Mouse (Mus musculus): ENCODE data around the gene Incenp. TPM values are rescaled to one million over a fixed set of nuclear protein-coding genes. Genes with fewer than 3 reads are reported as not detected.
"Not testable (repeated sequence)": the region's sequence is repeated elsewhere in the genome, so short reads cannot be mapped to it uniquely, and the experiment has no call there.

Incenp gene
- polyA plus RNA-seq, 1 experiment = 65.9 TPM

- Histone ChIP-seq H3K4me1 (ENCODE audit: control insufficient read depth, insufficient read depth, low read length) (peaks cover 6% of the 10 kb centered on the region; the same call in 1 of the 2 replicates), H3K27ac (ENCODE audit: insufficient read depth, low read length) (no peak overlapping the region), H3K4me3 (ENCODE audit: insufficient read depth, low read length) (no peak overlapping the region)
- no peak for TF ChIP-seq POLR2A (IDR thresholded peaks at IDR 0.05; ENCODE audit: low read depth, low read length)
- no peak for TF ChIP-seq CTCF (IDR thresholded peaks at IDR 0.05; ENCODE audit: borderline replicate concordance, insufficient read depth, low read length)
These were observed 38.9 kb upstream of the Incenp start for GRCm38 (mm10) chr19:9938156-9938823.

- Histone ChIP-seq H3K4me1 (ENCODE audit: control insufficient read depth, insufficient read depth, low read length) (peaks cover 5% of the 10 kb centered on the region; the same call in 1 of the 2 replicates), H3K27ac (ENCODE audit: insufficient read depth, low read length) (no peak overlapping the region), H3K4me3 (ENCODE audit: insufficient read depth, low read length) (no peak overlapping the region)
- TF ChIP-seq POLR2A (IDR thresholded peaks at IDR 0.05; ENCODE audit: low read depth, low read length) (no peak), CTCF (IDR thresholded peaks at IDR 0.05; ENCODE audit: borderline replicate concordance, insufficient read depth, low read length) (no peak)
These were observed 38.1 kb upstream of the Incenp start for GRCm38 (mm10) chr19:9937428-9937827.

DNA sequence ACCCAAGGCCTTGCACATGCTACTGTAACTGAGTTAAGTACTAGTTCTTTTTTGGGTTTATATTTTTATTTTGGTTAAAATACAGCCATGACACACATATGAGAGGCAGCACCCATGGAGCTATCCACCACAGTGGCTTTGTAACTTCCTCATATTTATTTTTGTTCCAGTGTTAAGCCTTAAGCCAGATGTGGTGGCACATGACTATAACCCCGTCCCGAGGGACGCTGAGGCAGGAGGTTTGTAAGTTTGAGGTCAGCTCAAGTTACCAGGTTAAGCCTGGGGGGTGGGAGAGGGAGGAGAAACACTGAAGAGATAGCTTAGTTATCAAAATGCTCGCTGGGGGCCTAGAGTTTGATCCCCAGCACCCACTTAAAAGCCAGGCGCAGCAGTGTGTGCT lies 37.2 kb upstream of the Incenp start:
- TF ChIP-seq CTCF (IDR thresholded peaks at IDR 0.05; ENCODE audit: borderline replicate concordance, insufficient read depth, low read length) (no peak), POLR2A (IDR thresholded peaks at IDR 0.05; ENCODE audit: low read depth, low read length) (no peak)
- Histone ChIP-seq H3K27ac (ENCODE audit: insufficient read depth, low read length) (no peak overlapping the region), H3K4me1 (ENCODE audit: control insufficient read depth, insufficient read depth, low read length) (peaks cover 5% of the 10 kb centered on the region; the same call in 1 of the 2 replicates), H3K4me3 (ENCODE audit: insufficient read depth, low read length) (no peak overlapping the region)

GRCm38 (mm10) chr19:9933908-9934307 lies 34.6 kb upstream of the Incenp start:
- Histone ChIP-seq H3K4me1 (ENCODE audit: control insufficient read depth, insufficient read depth, low read length) (peaks cover 9% of the 10 kb centered on the region), H3K27ac (ENCODE audit: insufficient read depth, low read length) (no peak overlapping the region), H3K4me3 (ENCODE audit: insufficient read depth, low read length) (no peak overlapping the region)
- TF ChIP-seq POLR2A (IDR thresholded peaks at IDR 0.05; ENCODE audit: low read depth, low read length) (no peak), CTCF (IDR thresholded peaks at IDR 0.05; ENCODE audit: borderline replicate concordance, insufficient read depth, low read length) (no peak)

DNA sequence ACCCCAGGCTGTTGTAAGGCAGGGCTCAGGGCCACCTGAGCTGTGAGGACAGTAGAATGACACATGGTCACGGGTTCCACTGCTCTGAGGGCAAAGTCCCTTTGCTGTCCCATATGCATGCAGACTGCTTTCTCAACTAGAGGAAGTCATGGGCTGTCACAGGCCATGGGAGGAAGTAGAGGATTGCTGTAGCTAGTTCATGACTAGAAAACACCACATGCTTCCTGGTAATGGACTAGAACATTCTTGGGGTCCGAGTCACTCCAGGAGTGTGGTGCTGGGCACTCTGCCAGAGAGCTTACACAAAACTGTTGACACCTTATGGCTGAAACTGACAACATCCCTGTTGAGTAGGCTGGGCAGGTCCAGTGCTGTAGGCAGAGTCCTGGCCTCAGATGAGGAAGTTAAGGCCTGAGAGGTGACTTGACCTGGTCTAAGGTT lies 31.8 kb upstream of the Incenp start:
- H3K4me3 ChIP-seq (ENCODE audit: insufficient read depth, low read length); H3K4me1 ChIP-seq (ENCODE audit: control insufficient read depth, insufficient read depth, low read length); H3K27ac ChIP-seq (ENCODE audit: insufficient read depth, low read length): not testable (repeated sequence)

GRCm38 (mm10) chr19:9928089-9928488 lies 28.7 kb upstream of the Incenp start:
- Histone ChIP-seq H3K27ac (ENCODE audit: insufficient read depth, low read length) (no peak overlapping the region), H3K4me1 (ENCODE audit: control insufficient read depth, insufficient read depth, low read length) (peaks cover 5% of the 10 kb centered on the region; the same call in 1 of the 2 replicates), H3K4me3 (ENCODE audit: insufficient read depth, low read length) (no peak overlapping the region)
- TF ChIP-seq POLR2A (IDR thresholded peaks at IDR 0.05; ENCODE audit: low read depth, low read length) (no peak), CTCF (IDR thresholded peaks at IDR 0.05; ENCODE audit: borderline replicate concordance, insufficient read depth, low read length) (no peak)

DNA sequence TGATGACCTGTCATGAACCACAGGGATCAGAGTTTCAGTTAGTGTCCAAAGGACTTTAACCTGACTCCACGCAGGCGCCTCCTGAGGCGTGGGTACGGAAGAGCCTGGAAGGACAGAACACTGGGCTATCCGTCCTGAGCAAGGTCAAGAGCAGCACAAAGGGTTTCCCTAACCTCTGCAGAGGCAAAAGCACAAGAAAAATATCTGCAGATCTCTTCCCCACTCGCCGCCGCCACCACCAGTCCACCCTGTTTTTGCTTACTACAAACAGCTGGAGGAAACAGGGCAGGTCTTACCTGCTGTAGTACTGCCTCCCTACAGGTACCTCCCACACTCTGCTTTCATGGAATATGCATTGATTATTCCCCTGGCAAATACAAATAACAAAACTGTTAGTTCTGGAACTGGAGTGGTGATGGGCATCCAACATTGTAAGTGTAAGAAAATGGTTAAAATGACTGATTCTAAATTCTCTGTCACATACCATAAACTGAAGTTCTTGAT lies 25.5 kb upstream of the Incenp start:
- Histone ChIP-seq H3K4me1 (ENCODE audit: control insufficient read depth, insufficient read depth, low read length) (no peaks in the 10 kb centered on the region; the same call in 1 of the 2 replicates), H3K4me3 (ENCODE audit: insufficient read depth, low read length) (no peak overlapping the region), H3K27ac (ENCODE audit: insufficient read depth, low read length) (no peak overlapping the region)
- TF ChIP-seq CTCF (IDR thresholded peaks at IDR 0.05; ENCODE audit: borderline replicate concordance, insufficient read depth, low read length) = no peak
- TF ChIP-seq POLR2A (IDR thresholded peaks at IDR 0.05; ENCODE audit: low read depth, low read length) = no peak

DNA sequence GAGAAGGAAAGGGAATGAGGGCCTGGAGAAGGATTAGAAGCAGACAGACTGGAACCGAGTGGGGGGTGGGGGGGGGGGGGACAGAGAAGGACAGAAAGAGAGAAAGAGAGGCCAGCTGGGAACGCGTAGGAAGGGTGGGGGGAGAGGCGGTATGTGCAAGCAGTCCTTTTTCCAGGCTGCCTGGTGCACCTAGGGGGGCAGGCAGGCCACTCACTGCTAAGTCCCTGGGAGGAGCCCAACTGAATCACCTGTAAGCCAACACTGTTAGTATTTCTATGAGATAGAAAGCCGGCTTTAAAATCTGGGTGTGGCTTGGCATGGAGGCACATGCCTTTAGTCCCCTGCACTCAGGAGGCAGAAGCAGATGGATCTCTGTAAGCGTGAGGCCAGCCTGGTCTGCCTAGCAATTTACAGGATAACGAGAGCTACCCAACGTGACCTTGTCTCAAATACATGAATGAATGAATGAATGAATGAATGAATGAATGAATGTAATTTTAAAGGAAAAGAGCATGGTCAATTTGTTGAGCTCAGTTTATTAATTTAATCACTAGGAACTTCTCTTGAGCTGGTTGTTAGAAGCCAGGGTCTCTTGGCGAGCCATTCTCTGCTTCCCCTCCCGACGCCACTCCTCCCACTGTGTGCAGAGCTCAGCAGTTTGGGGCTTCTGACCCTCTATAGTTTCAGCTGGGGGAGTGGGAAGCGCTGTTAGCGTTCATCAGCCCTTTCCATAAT lies 24.9 kb upstream of the Incenp start:
- Histone ChIP-seq H3K4me1 (ENCODE audit: control insufficient read depth, insufficient read depth, low read length) (no peaks in the 10 kb centered on the region; the same call in 1 of the 2 replicates), H3K4me3 (ENCODE audit: insufficient read depth, low read length) (no peak overlapping the region), H3K27ac (ENCODE audit: insufficient read depth, low read length) (no peak overlapping the region)
- TF ChIP-seq CTCF (IDR thresholded peaks at IDR 0.05; ENCODE audit: borderline replicate concordance, insufficient read depth, low read length) (no peak), POLR2A (IDR thresholded peaks at IDR 0.05; ENCODE audit: low read depth, low read length) (no peak)

GRCm38 (mm10) chr19:9923048-9923447 lies 23.7 kb upstream of the Incenp start:
- Histone ChIP-seq H3K4me1 (ENCODE audit: control insufficient read depth, insufficient read depth, low read length) (no peaks in the 10 kb centered on the region; the same call in 1 of the 2 replicates), H3K27ac (ENCODE audit: insufficient read depth, low read length) (no peak overlapping the region), H3K4me3 (ENCODE audit: insufficient read depth, low read length) (no peak overlapping the region)
- TF ChIP-seq POLR2A (IDR thresholded peaks at IDR 0.05; ENCODE audit: low read depth, low read length) (no peak), CTCF (IDR thresholded peaks at IDR 0.05; ENCODE audit: borderline replicate concordance, insufficient read depth, low read length) (no peak)

DNA sequence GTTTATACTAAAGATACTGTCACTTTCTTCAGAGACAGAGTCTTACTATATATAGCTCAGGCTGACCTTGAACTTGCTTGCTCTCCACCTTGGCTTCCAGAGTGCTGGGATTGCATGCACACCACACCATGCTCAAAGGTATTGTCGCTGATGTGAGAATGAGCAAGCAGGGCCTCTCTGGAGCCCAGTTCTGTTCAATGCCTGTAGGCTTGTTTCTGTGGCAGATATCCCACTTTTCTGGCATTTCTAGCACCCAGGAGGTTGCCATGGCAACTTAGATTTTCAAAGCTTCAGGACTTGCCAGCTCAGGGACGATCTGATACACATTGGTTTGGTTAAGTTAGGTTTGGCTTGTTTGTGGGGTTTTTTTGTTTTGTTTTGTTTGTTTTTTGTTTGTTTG lies 22.9 kb upstream of the Incenp start:
- TF ChIP-seq CTCF (IDR thresholded peaks at IDR 0.05; ENCODE audit: borderline replicate concordance, insufficient read depth, low read length) (no peak), POLR2A (IDR thresholded peaks at IDR 0.05; ENCODE audit: low read depth, low read length) (no peak)
- no peak overlapping the region for H3K27ac ChIP-seq (ENCODE audit: insufficient read depth, low read length)

More for the DNA sequence above, 22.9 kb upstream of the Incenp start:
- no peak overlapping the region for H3K4me3 ChIP-seq (ENCODE audit: insufficient read depth, low read length)
- no peaks in the 10 kb centered on the region; the same call in 1 of the 2 replicates for H3K4me1 ChIP-seq (ENCODE audit: control insufficient read depth, insufficient read depth, low read length)

Data from embryonic fibroblast, embryonic 13.5 days (primary cell).